Mouse (Mus musculus) megakaryocyte, embryonic 14.5 days (primary cell): ENCODE measurements at regions not wholly inside any gene's neighbourhood (a gene's known extent, or its start where the extent isn't known, plus 50 kb on each side); places are given as distances from the start of the nearest gene placed in this dataset.

ENCODE experiments used
- FLI1 ChIP-seq: IDR thresholded peaks from 2 replicates; pipeline ENCODE4 v1.6.1; 2012; ENCODE audit warnings: low read length, inconsistent platforms, mixed read lengths
- GATA1 ChIP-seq: IDR thresholded peaks from 3 replicates; pipeline ENCODE4 v1.6.1; 2012; ENCODE audit warnings: mixed read lengths, low read length, inconsistent platforms, borderline replicate concordance

- TF ChIP-seq GATA1 (no peak), FLI1 (no peak)
Observed at GRCm38 (mm10) chr8:12111626-12112025, 167.0 kb upstream of the A230072I06Rik start.
